Mouse (Mus musculus): ENCODE data around the gene Zfp120.
"Not testable (repeated sequence)": the region's sequence is repeated elsewhere in the genome, so short reads cannot be mapped to it uniquely, and the experiment has no call there.

The Zfp120 gene

DNA sequence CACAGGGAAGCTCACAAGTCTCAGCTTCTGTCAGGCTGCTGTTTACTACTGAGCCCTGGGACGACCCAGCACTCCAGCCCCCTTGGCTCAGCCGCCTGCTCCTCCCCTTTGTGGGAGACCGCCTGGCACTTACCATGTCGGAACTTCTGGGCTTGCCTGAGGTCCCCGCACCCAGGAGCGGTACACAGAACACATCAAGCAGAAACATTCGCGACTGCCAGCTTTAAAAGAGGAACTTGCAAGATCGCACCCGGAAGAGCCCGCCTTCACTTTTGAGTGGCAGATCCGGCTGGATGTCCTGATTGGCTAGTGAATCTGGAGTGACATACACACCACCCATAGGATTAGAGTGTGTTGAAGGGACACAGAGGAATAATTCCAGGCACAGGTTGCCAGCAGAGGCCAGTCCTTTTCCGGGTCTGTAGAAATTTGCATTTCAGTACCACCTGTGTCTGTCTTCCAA, at the start of gene Zfp120:
Zfp120 (minus strand) TSS at position 274 of the 463 bp plus-strand sequence.
- peak; percentile 97 for DNase-seq

DNA sequence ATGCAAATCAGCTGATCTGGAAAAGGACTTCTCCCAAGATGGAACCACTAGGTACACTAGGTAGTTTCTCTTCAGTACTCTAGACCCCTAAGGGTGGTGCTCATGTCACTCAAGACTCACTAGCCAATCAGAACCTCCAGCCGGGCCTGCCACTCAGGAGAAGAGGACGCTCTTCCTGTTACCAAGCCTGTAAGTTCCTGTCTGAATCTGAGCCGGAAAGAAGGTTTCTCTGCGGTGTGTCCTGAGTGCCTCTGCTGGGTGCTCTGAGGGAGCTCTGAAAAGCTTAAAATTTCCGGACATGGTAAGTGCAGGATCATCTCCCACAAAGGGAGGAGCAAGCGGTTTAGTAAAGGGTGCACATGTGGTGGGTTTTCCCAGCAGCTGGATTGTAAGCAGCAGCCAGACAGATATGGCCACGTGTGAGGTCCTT, 45.1 kb upstream of the Zfp120 start, which contains the start of gene Gm14139:
Gm14139 (plus strand) TSS at position 186 of the 430 bp plus-strand sequence.
- DNase-seq, result not testable (repeated sequence)

DNA sequence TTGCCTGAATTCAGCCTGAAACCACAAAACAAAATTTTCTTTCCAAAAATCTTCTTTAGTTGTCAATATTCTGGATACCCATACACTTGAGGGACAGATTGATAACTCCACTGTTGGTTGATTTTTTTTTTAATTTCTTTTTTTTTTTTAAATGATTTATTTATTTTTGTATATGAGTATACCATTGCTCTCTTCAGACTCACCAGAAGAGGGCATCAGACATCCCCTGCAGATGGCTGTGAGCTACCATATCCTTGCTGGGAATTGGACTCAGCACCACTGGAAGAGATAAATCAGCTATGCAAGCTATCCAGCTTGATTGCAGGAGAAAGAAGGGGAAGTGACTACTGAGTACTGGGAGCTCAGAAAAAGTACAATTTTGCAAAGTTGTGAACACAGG, 44.5 kb upstream of the Zfp120 start:
- not testable (repeated sequence) for DNase-seq

DNA sequence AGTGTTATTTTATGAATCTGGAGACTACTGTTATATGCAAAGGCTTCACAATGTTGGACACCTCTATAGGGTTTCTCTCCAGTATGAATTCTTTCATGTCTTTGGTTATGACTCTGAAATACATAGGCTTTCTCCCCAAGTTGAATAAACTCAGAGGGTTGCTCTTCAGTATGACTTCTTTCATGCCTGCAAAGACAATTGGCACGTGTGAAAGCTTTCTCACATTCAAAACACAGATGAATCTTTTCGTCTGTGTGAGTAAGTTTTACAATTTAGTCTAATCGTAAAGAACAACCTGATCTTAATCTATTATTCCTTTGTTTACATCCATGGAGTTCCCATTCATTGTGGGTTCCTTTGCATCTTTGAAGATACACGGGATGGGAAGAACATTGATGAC, 43.1 kb upstream of the Zfp120 start, which contains the start of gene Gm10770:
Gm10770 (minus strand) TSS at position 101 of the 400 bp plus-strand sequence.
- not testable (repeated sequence) for DNase-seq

DNA sequence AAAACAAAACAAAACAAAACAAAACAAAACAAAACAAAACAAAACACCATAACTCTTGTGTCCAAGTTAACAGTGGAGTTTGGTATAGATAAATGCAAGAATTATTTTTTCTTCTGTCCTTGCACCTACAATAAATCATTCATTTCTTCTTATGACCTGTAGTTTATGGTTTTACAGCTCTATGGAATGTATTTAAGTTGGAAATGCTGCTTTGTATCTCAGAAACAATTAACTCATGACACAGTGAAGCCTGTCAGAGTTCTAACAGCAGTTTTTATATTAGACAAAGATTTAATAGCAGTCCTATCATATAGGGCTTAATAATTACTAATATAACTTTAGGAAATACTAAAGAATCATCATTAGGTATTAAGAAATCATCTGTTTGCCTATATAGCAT, 37.3 kb upstream of the Zfp120 start:
- DNase-seq, result no peak

DNA sequence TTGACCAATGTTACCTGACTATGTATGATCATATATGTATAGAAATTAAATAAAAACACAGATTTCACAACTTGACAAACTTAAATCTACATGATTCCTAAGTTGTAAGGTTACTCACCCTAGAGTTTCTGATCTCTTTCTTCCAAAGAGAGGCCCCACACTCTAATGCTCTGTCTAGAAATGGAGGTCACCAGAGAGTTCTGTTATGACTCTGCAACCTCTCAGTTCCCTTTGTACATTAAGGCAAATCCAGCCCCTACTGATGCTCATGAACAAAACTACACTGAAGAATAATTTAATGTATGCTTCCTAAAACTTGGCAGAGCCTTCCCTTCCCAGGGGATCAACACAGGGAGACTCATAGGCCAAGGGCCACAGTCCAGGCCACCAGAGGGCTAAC, 30.2 kb upstream of the Zfp120 start:
- no peak for DNase-seq

DNA sequence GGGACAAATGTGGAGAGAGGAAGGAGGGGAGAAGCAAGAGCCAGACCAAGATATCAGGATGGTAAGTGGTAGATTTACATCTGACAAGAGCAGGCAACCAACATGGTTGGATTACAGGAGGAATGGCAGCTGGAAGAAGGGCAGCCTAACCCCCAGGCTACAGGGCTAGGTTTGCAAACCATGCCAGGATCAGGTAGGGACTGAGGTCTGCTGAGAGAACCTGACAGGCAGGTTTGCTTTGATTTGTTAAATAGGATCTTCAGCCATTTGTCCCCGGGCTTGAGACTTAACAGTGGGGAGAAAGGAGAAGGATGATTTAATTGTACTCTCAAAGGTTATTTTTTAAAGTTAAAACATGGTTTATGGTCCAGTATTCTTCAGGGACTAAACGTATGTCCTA, 3.7 kb downstream of the Zfp120 start:
- DNase-seq, result no peak

DNA sequence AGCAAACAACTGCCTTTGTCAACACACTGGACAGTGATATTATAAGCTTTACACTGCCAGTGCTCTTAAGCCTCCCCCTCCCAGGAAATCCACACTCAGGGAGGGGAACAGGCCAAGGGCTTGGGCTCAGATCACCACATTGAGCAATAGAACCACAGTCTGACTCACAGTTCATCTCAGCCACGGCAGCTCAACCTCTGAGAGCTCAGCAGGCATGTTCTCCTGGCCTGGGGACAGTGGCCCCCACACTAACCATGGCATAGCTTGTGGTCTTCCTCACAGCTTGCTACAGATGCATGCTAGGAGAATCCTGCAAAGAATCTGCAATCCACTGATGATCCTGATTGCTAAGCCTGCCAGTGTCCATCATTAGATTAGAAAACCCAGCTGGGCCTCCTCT, 4.5 kb downstream of the Zfp120 start:
- not testable (repeated sequence) for DNase-seq

DNA sequence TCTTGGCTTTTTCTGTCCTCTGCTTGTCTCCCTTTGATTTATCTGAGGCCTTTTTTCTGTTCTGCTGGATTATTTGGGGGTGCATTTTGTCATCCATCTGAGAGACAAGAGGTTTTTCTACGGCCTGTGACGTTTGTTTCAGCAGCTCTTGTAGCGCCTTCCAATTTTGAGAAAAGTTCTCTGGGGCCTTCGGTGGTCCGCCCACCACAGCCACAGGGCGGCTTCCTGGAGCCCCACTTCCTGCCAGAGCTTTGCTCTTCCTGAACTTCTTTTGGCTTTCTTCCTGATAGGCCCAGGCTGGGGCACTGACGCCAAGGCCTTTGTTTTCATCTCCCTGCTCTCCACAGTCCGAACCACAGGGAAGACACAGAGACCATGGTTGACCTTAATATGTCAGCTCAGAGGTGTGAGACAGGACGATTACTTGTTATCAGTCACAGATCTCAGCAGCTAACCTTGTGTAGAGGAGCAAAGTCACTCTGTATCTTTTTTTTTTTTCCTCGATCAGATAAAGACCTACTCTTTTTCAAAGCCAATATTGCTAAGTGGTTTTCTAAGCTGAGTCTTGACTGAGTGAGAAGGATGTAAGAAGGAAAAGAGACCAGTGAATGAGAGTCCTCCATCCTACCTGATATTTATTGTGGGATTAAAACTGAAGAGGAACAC, 25.1 kb downstream of the Zfp120 start:
- DNase-seq, result no peak

DNA sequence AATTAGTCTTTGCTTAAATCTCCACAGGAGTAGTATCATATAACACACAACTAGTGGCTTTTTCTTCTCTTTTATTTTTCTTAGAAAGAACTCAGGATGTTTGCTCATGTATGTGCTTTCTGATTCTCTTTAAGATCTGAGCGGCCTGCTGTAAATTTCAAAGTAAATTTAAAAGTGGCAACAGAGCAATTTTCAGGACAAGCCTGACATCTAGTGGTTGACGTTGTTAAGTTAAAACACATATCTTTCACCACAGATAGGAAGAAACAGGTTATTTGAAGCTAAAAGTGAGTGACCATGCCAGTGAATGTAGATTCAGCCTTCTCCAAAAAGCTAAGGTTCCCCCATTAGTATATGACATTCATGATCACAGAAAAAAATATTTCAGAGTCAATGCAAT, 36.9 kb downstream of the Zfp120 start:
- peak; percentile 47 for DNase-seq
